In the genomic region with DNA sequence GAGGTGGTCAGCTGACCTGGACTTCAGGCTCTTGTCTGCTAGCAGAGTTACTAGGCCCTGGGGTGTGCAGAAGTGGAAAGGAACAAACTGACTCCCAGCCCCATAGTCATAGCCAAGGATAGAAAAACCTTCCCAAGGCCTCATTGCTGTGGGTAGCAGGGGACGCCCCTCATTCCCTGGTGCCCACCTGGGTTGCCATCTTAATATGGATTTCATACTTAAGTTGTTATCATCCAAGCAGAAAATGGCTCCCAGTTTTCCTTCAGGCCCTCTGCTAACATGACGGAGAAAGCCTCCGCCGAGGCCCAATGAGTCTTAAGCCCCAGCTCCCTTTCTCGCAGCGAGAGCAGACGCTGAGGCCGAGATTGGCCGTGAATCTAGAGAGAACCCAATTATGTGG, we compare ENCODE assay signal across 19 mouse cellular contexts.
"Had no signal": no experiment of that assay in that cellular context is flagged by ENCODE, and none has a peak within 500 bp of the region (broad histone marks: within the 10 kb centered on the region; RNA-seq: fewer than 3 reads in every experiment).

No protein-coding gene starts in this region.

- H3K4me3 ChIP-seq: heart, embryonic 10.5 days; heart, embryonic 13.5 days; heart, embryonic 15.5 days; intestine, embryonic 15.5 days; layer of hippocampus, adult 2 months; left cerebral cortex, adult 2 months; limb, embryonic 13.5 days; limb, embryonic 15.5 days; liver, embryonic 12.5 days had no signal

- DNase-seq: kidney, adult 18-20 months; kidney, adult 8-10 months; kidney, postnatal 10 days; kidney, postnatal 25 days; kidney, postnatal 4 days had no signal

- H3K36me3 ChIP-seq: heart, embryonic 10.5 days; heart, embryonic 13.5 days; heart, embryonic 15.5 days; intestine, embryonic 15.5 days; limb, embryonic 13.5 days; limb, embryonic 15.5 days; liver, embryonic 12.5 days had no signal

- H3K27me3 ChIP-seq: heart, embryonic 13.5 days; heart, embryonic 15.5 days; intestine, embryonic 15.5 days; limb, embryonic 13.5 days; limb, embryonic 15.5 days; liver, embryonic 12.5 days had no signal

- H3K27ac ChIP-seq: heart, embryonic 13.5 days; heart, embryonic 15.5 days; hindbrain, embryonic 14.5 days; intestine, embryonic 15.5 days; layer of hippocampus, adult 2 months; left cerebral cortex, adult 2 months; liver, embryonic 12.5 days; liver, embryonic 14.5 days had no signal

- H3K4me1 ChIP-seq: liver, embryonic 12.5 days had no signal

- H3K9ac ChIP-seq: heart, embryonic 13.5 days; heart, embryonic 15.5 days; hindbrain, embryonic 14.5 days; intestine, embryonic 15.5 days; limb, embryonic 13.5 days; limb, embryonic 15.5 days; liver, embryonic 12.5 days; liver, embryonic 14.5 days had no signal

- ATAC-seq: hindbrain, embryonic 16.5 days; inflammation-experienced regulatory T-cells, adult 6 months; intestine, postnatal 0 days; liver, embryonic 12.5 days had no signal

- H3K4me2 ChIP-seq: heart, embryonic 13.5 days; heart, embryonic 15.5 days; hindbrain, embryonic 14.5 days; intestine, embryonic 15.5 days; limb, embryonic 13.5 days; limb, embryonic 15.5 days; liver, embryonic 12.5 days had no signal

- H3K9me3 ChIP-seq: heart, embryonic 10.5 days; heart, embryonic 13.5 days; heart, embryonic 15.5 days; intestine, embryonic 15.5 days; limb, embryonic 13.5 days; limb, embryonic 15.5 days; liver, embryonic 12.5 days had no signal
